Comparison of ENCODE assay signal across 31 mouse cellular contexts in the genomic region with DNA sequence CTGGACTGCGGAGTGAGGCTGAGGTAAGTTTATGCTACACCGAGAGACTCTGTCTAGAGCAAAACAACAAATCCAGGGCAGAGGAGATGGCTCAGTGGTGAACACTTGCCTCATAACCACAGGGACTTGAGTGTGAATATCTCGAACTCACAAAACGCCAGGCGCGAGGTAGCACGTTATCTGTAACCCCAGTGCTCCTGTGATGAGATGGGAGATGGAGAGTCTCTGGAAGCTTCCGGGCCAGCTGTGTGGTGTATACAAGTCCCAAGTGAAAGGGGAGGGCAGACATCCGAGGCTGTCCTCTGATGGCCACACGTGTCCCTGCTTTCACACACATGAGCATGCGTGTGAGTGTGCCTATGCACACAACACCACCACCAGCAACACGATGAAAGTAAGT. TPM values are rescaled to one million over a fixed set of nuclear protein-coding genes. Genes with fewer than 3 reads are reported as not detected.
DNase-seq lines count a peak whose midpoint lies in the region; ATAC-seq lines count a peak whose summit lies in the region.
"Had no signal": no experiment of that assay in that cellular context is flagged by ENCODE, and none has a peak within 500 bp of the region (broad histone marks: within the 10 kb centered on the region; RNA-seq: fewer than 3 reads in every experiment).

No protein-coding gene starts in this region.

- H3K4me2 ChIP-seq in heart, embryonic 13.5 days, result no peak overlapping the region
- no peak overlapping the region for H3K4me2 ChIP-seq in liver, embryonic 16.5 days (ENCODE audit: low read depth, low read length)
- H3K4me2 ChIP-seq: forebrain, embryonic 12.5 days; hindbrain, embryonic 15.5 days; kidney, embryonic 15.5 days; limb, embryonic 13.5 days; lung, embryonic 14.5 days; stomach, embryonic 15.5 days had no signal

- no peak for ATAC-seq in heart, embryonic 13.5 days (ENCODE audit: extremely low read depth, insufficient number of reproducible peaks, low FRiP score, low TSS enrichment)
- peak; percentile 53 for ATAC-seq in liver, embryonic 16.5 days (ENCODE audit: low read depth)
- no peak for ATAC-seq in granulocyte monocyte progenitor cell, adult 5-6 weeks (replicated peaks; ENCODE audit: poor library complexity, severe bottlenecking)
- ATAC-seq: intestine, embryonic 16.5 days had no signal

- H3K4me1 ChIP-seq in heart, embryonic 13.5 days, result peaks cover 41% of the 10 kb centered on the region
- peaks cover 22% of the 10 kb centered on the region for H3K4me1 ChIP-seq in liver, embryonic 16.5 days (ENCODE audit: control insufficient read depth, low read depth, low read length)
- H3K4me1 ChIP-seq: stomach, embryonic 15.5 days had no signal

- H3K9me3 ChIP-seq in heart, embryonic 13.5 days, result no peaks in the 10 kb centered on the region
- H3K9me3 ChIP-seq in liver, embryonic 16.5 days (replicated peaks; ENCODE audit: control insufficient read depth, low read length), result no peaks in the 10 kb centered on the region
- H3K9me3 ChIP-seq: forebrain, embryonic 12.5 days; G1E; hindbrain, embryonic 15.5 days; kidney, embryonic 15.5 days; limb, embryonic 13.5 days; stomach, embryonic 15.5 days had no signal

- 78% methylated on average over 12 of the region's 12 CpGs for WGBS in heart, embryonic 13.5 days
- WGBS in liver, embryonic 16.5 days (ENCODE audit: insufficient replicate concordance), result 52% methylated on average over 12 of the region's 12 CpGs

- H3K4me3 ChIP-seq in heart, embryonic 13.5 days, result no peak overlapping the region
- no peak overlapping the region for H3K4me3 ChIP-seq in liver, embryonic 16.5 days (ENCODE audit: low read depth, low read length)
- H3K4me3 ChIP-seq: forebrain, embryonic 12.5 days; hindbrain, embryonic 15.5 days; kidney, embryonic 15.5 days; limb, embryonic 13.5 days; stomach, embryonic 15.5 days had no signal

- no peak overlapping the region for H3K27ac ChIP-seq in heart, embryonic 13.5 days (replicated peaks)
- H3K27ac ChIP-seq in liver, embryonic 16.5 days (ENCODE audit: low read length), result no peak overlapping the region; the same call in 1 of the 2 replicates
- H3K27ac ChIP-seq: forebrain, embryonic 12.5 days; hindbrain, embryonic 15.5 days; kidney, embryonic 15.5 days; limb, embryonic 13.5 days; stomach, embryonic 15.5 days had no signal

- no peak for DNase-seq in heart, adult 9 months (ENCODE audit: low spot score in 2 of 2)
- DNase-seq in c-Kit-positive CD71-positive TER-119-negative erythroid progenitor cells, embryonic 14.5 days (ENCODE audit: low read depth), result peak; percentile 45
- DNase-seq in liver, result peak; percentile 62
- DNase-seq in neural tube, embryonic 10.5 days (ENCODE audit: extremely low spot score, low spot score), result no peak
- DNase-seq: adrenal gland, adult 2 months; B cell, adult 2 months; cerebellum, adult 8-10 months; heart, postnatal 36 days; kidney, postnatal 36 days; lung, embryonic 14.5 days; midbrain, embryonic 14.5 days; right cerebral cortex, adult 18-20 months; thymus, adult 18-20 months; thymus, postnatal 36 days had no signal

- 0 out of 2 replicates have a peak overlapping the region, but pooled peaks have one; percentile 14 for H3K9ac ChIP-seq in heart, embryonic 13.5 days
- no peak overlapping the region for H3K9ac ChIP-seq in liver, embryonic 16.5 days (ENCODE audit: low read depth, low read length)
- H3K9ac ChIP-seq: forebrain, embryonic 12.5 days; hindbrain, embryonic 15.5 days; kidney, embryonic 15.5 days; limb, embryonic 13.5 days; lung, embryonic 14.5 days; stomach, embryonic 15.5 days had no signal

- no peaks in the 10 kb centered on the region for H3K36me3 ChIP-seq in heart, embryonic 13.5 days
- H3K36me3 ChIP-seq in liver, embryonic 16.5 days (ENCODE audit: control insufficient read depth, insufficient read depth), result no peaks in the 10 kb centered on the region
- H3K36me3 ChIP-seq: forebrain, embryonic 12.5 days; G1E; hindbrain, embryonic 15.5 days; kidney, embryonic 15.5 days; stomach, embryonic 15.5 days had no signal

- no peaks in the 10 kb centered on the region for H3K27me3 ChIP-seq in heart, embryonic 13.5 days (replicated peaks)
- no peaks in the 10 kb centered on the region for H3K27me3 ChIP-seq in liver, embryonic 16.5 days (ENCODE audit: control insufficient read depth, insufficient read depth, low read depth, low read length)
- H3K27me3 ChIP-seq: hindbrain, embryonic 15.5 days; kidney, embryonic 15.5 days; limb, embryonic 13.5 days; stomach, embryonic 15.5 days had no signal

RNA-seq across cellular contexts. Expression of gene Wfikkn2, which starts 11.4 kb away (rescaled TPM):
- 2.0 and 2.2 TPM in 2 replicates for polyA plus RNA-seq in heart, embryonic 13.5 days (2015; fragmentation: Nextera tagmentation; extraction: Ambion mirVana)
- polyA plus RNA-seq in liver, embryonic 16.5 days (2015; fragmentation: Nextera tagmentation; extraction: Ambion mirVana), result 0.09 and 0.14 TPM in 2 replicates
- not detected in 2 replicates for total RNA-seq in granulocyte monocyte progenitor cell, adult 5-6 weeks (2014; fragmentation: Nextera tagmentation)
- 0.09 TPM in 1 of 2 replicates, not detected in the other for total RNA-seq in granulocyte monocyte progenitor cell, adult 5-6 weeks (2017)
- total RNA-seq: megakaryocyte, adult 5-6 weeks had no signal

RNA-seq across cellular contexts. Expression of gene Tob1, which starts 23.1 kb away (rescaled TPM):
- polyA plus RNA-seq in heart, embryonic 13.5 days (2015; fragmentation: Nextera tagmentation; extraction: Ambion mirVana), result 26.1 and 29.9 TPM in 2 replicates
- polyA plus RNA-seq in liver, embryonic 16.5 days (2015; fragmentation: Nextera tagmentation; extraction: Ambion mirVana), result 11.6 and 11.8 TPM in 2 replicates
- total RNA-seq in granulocyte monocyte progenitor cell, adult 5-6 weeks (2014; fragmentation: Nextera tagmentation), result 2.9 and 4.5 TPM in 2 replicates
- total RNA-seq in granulocyte monocyte progenitor cell, adult 5-6 weeks (2017), result 1.1 and 4.9 TPM in 2 replicates

RNA-seq across cellular contexts. Expression of gene Gm21885, which starts 47.3 kb away (rescaled TPM):
- 0.20 TPM in 1 of 2 replicates, not detected in the other for polyA plus RNA-seq in heart, embryonic 13.5 days (2015; fragmentation: Nextera tagmentation; extraction: Ambion mirVana)
- polyA plus RNA-seq in liver, embryonic 16.5 days (2015; fragmentation: Nextera tagmentation; extraction: Ambion mirVana), result 0.16 and 0.96 TPM in 2 replicates
- total RNA-seq in granulocyte monocyte progenitor cell, adult 5-6 weeks (2014; fragmentation: Nextera tagmentation), result not detected in 2 replicates
- total RNA-seq in granulocyte monocyte progenitor cell, adult 5-6 weeks (2017), result not detected in 2 replicates
- total RNA-seq: adrenal gland, adult 2 months; G1E; gastrocnemius, adult 8-10 months; left cerebral cortex, adult 18-20 months; left cerebral cortex, postnatal 25 days; megakaryocyte, adult 5-6 weeks had no signal
- polyA plus RNA-seq: adrenal gland, adult 2 months; embryonic facial prominence, embryonic 11.5 days; forebrain, embryonic 12.5 days; G1E; gonadal fat pad, adult 2 months; kidney, embryonic 15.5 days; neural tube, embryonic 14.5 days had no signal

Comparison
In these comparisons a context has a peak if more than half of its experiments do, and no peak if none do; other contexts are left out.
1. DNase-seq: peak in c-Kit-positive CD71-positive TER-119-negative erythroid progenitor cells, embryonic 14.5 days (single experiment) and liver (single experiment); none in heart, adult 9 months (0 of 2) and neural tube, embryonic 10.5 days (single experiment).